Mouse (Mus musculus) hindbrain, embryonic 10.5 days (tissue): Measurements from ENCODE around the gene Gng13. TPM values are rescaled to one million over a fixed set of nuclear protein-coding genes. Genes with fewer than 3 reads are reported as not detected.

Experiments
- DNase-seq: peaks from one replicate; pipeline ENCODE4 v3.0.0-alpha.2; 2017; ENCODE audit warnings: low spot score
- H3K27ac ChIP-seq: fragments of 300-500 bp; sonication (generic); 2 replicates; pipeline ENCODE4 v1.5.1; 2016; ENCODE audit warnings: mild to moderate bottlenecking, moderate library complexity
- H3K27me3 ChIP-seq: fragments of 300-500 bp; sonication (generic); 2 replicates; pipeline ENCODE4 v1.6.1; 2016; ENCODE audit warnings: mild to moderate bottlenecking; ENCODE audit not compliant: poor library complexity, insufficient read depth, severe bottlenecking
- H3K36me3 ChIP-seq: fragments of 300-500 bp; sonication (generic); 2 replicates; pipeline ENCODE4 v1.6.1; 2016; ENCODE audit warnings: mild to moderate bottlenecking, moderate library complexity
- H3K4me1 ChIP-seq: fragments of 300-500 bp; sonication (generic); replicated peaks from 2 replicates; pipeline ENCODE4 v1.6.1; 2016; ENCODE audit warnings: mild to moderate bottlenecking
- H3K4me3 ChIP-seq: fragments of 300-500 bp; sonication (generic); 2 replicates; pipeline ENCODE4 v1.5.1; 2016; ENCODE audit warnings: mild to moderate bottlenecking, moderate library complexity
- H3K9me3 ChIP-seq: fragments of 300-500 bp; sonication (generic); 2 replicates; pipeline ENCODE4 v1.6.1; 2016; ENCODE audit warnings: mild to moderate bottlenecking, moderate library complexity
- WGBS: fragments of 180-500 bp; shearing (Covaris S2); methylation state at CpG from one replicate; pipeline ENCODE4 v1.1.7; 2016; 5-methylcytosine and 5-hydroxymethylcytosine counted together
- polyA plus RNA-seq: library from polyadenylated mRNA; unstranded; fragments of >200 nt; fragmentation: Nextera tagmentation; extraction: Ambion mirVana; gene quantifications from 2 replicates; pipeline ENCODE4 v1.2.1, GENCODE M21; 2016

Gene Gng13
- polyA plus RNA-seq, 1 experiment from 2014 or later, result 4.4 TPM

DNA sequence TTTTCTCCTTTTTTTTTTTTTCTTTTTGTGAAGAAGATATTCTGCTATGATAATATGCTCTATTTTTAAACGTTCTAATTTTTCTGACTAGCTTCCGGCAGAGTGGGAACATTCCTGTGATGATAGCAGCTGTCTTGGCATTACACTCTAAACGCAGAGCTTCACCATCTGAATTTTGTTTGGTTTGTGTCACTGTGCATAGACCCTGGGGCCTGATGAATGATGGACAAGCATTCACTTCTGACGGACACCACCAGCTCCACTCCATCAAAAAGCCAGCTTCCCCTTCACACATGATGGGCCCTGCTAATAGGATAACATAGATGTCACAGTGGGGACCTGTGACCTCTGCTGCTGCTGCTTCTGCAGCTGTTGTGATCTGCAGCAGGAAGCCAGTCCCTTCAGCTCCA lies 44.6 kb downstream of the Gng13 start:
- Histone ChIP-seq H3K36me3 (no peaks in the 10 kb centered on the region), H3K4me1 (peaks cover 16% of the 10 kb centered on the region), H3K27me3 (peaks cover 32% of the 10 kb centered on the region), H3K27ac (no peak overlapping the region), H3K9me3 (no peaks in the 10 kb centered on the region), H3K4me3 (no peak overlapping the region)
- peak; percentile 50 for DNase-seq
- WGBS, result 34% methylated on average over 4 of the region's 4 CpGs

DNA sequence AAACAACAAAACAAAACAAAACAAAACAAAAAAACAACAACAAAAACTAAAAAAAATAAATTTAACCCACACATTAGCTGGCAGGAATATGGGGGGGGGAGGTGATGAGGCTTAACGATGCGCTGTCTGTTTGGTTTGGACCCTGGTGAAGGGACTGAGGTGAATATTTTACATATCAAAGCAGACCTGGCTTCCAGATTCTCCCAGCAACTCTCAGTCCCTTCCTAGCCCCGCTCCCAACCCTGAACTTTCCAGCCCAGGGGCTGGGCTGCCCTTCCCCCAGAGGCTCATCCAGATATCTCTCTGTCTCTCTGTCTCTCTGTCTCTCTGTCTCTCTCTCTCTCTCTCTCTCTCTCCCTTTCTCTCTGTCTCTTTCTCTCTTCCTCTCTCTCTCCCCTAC lies 45.6 kb downstream of the Gng13 start:
- Histone ChIP-seq H3K4me3 (no peak overlapping the region), H3K4me1 (peaks cover 16% of the 10 kb centered on the region), H3K27ac (no peak overlapping the region), H3K27me3 (peaks cover 34% of the 10 kb centered on the region), H3K9me3 (no peaks in the 10 kb centered on the region), H3K36me3 (no peaks in the 10 kb centered on the region)
- WGBS, result 33% methylated on average over 3 of the region's 3 CpGs
- no peak for DNase-seq

DNA sequence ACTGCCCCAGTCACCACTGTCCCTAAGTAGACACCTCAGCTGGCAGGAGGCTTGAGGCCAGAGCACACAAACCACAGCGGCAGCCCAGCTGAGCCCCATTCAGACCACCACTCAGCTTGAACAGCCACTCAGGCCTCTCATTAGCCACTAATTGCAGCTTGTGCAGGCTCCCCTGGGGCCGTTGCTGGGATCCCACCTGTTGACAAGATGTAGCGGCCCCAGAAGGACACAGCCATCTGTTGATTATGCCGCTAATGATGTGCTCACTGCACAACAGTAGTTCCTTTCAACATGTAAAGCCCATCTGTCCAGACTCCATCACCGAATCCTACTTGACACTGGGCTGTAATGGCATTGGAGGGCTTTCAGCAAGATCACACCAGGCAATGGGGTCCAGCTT lies 48.9 kb downstream of the Gng13 start:
- Histone ChIP-seq H3K9me3 (no peaks in the 10 kb centered on the region), H3K36me3 (no peaks in the 10 kb centered on the region), H3K27ac (no peak overlapping the region), H3K4me1 (peaks cover 16% of the 10 kb centered on the region), H3K4me3 (no peak overlapping the region), H3K27me3 (peaks cover 38% of the 10 kb centered on the region)
- 63% methylated on average over 5 of the region's 5 CpGs for WGBS
- DNase-seq, result peak; percentile 60

Other genes with a start within 250 kb of the Gng13 start
- 0.06 and 0.27 TPM in 2 replicates for gene Sstr5, start 219.9 kb upstream of the Gng13 start, polyA plus RNA-seq
- gene Sox8, start 146.5 kb upstream of the Gng13 start, polyA plus RNA-seq, result 9.1 and 10.7 TPM in 2 replicates
- gene Lmf1, start 138.1 kb upstream of the Gng13 start, polyA plus RNA-seq, result 27.3 and 29.4 TPM in 2 replicates
- gene Chtf18, start 10.2 kb downstream of the Gng13 start, polyA plus RNA-seq, result 47.2 and 60.4 TPM in 2 replicates
- gene Rpusd1, start 10.5 kb downstream of the Gng13 start, polyA plus RNA-seq, result 22.2 and 24.8 TPM in 2 replicates
- not detected in 2 replicates for gene Mslnl, start 18.9 kb downstream of the Gng13 start, polyA plus RNA-seq
- gene Msln, start 37.2 kb downstream of the Gng13 start, polyA plus RNA-seq, result 0.33 TPM in 1 of 2 replicates, not detected in the other
- 25.3 and 25.7 TPM in 2 replicates for gene Narfl, start 56.6 kb downstream of the Gng13 start, polyA plus RNA-seq
- 68.1 and 88.5 TPM in 2 replicates for gene Haghl, start 68.5 kb downstream of the Gng13 start, polyA plus RNA-seq
- gene Ccdc78, start 69.4 kb downstream of the Gng13 start, polyA plus RNA-seq, result 0.95 and 1.2 TPM in 2 replicates
- gene Fam173a, start 75.7 kb downstream of the Gng13 start, polyA plus RNA-seq, result 68.1 and 76.0 TPM in 2 replicates
- 3.4 and 4.5 TPM in 2 replicates for gene AC134908.4, start 78.5 kb downstream of the Gng13 start, polyA plus RNA-seq
- gene Metrn, start 80.0 kb downstream of the Gng13 start, polyA plus RNA-seq, result 174 and 193 TPM in 2 replicates
- 11.0 and 16.7 TPM in 2 replicates for gene Fbxl16, start 91.9 kb downstream of the Gng13 start, polyA plus RNA-seq
- 30.1 and 30.7 TPM in 2 replicates for gene Wdr24, start 106.5 kb downstream of the Gng13 start, polyA plus RNA-seq
- 51.5 and 64.3 TPM in 2 replicates for gene Jmjd8, start 111.7 kb downstream of the Gng13 start, polyA plus RNA-seq
- 360 and 390 TPM in 2 replicates for gene Stub1, start 116.2 kb downstream of the Gng13 start, polyA plus RNA-seq
- gene Rhbdl1, start 120.1 kb downstream of the Gng13 start, polyA plus RNA-seq, result 1.7 and 3.1 TPM in 2 replicates
- 1.5 and 3.1 TPM in 2 replicates for gene Gm20683, start 124.6 kb downstream of the Gng13 start, polyA plus RNA-seq
- 18.8 and 28.5 TPM in 2 replicates for gene Rhot2, start 127.7 kb downstream of the Gng13 start, polyA plus RNA-seq
- gene Wdr90, start 144.3 kb downstream of the Gng13 start, polyA plus RNA-seq, result 46.0 and 54.4 TPM in 2 replicates
- 10.6 and 14.7 TPM in 2 replicates for gene Mcrip2, start 151.6 kb downstream of the Gng13 start, polyA plus RNA-seq
- 69.9 and 73.9 TPM in 2 replicates for gene Mettl26, start 157.9 kb downstream of the Gng13 start, polyA plus RNA-seq
- 5.8 and 26.3 TPM in 2 replicates for gene Wfikkn1, start 163.7 kb downstream of the Gng13 start, polyA plus RNA-seq
- 33.4 and 43.4 TPM in 2 replicates for gene Rab40c, start 202.6 kb downstream of the Gng13 start, polyA plus RNA-seq
- 65.4 and 72.6 TPM in 2 replicates for gene Pigq, start 227.8 kb downstream of the Gng13 start, polyA plus RNA-seq
- 0.21 and 0.55 TPM in 2 replicates for gene Nhlrc4, start 227.8 kb downstream of the Gng13 start, polyA plus RNA-seq
- 0.25 and 0.34 TPM in 2 replicates for gene A930017K11Rik, start 235.4 kb downstream of the Gng13 start, polyA plus RNA-seq